8 mouse cellular contexts compared by ENCODE assay signal in genomic region chr2:24950189-24950535, GRCm38 (mm10). TPM values are rescaled to one million over a fixed set of nuclear protein-coding genes. Genes with fewer than 3 reads are reported as not detected.
DNase-seq lines count a peak whose midpoint lies in the region; ATAC-seq and TF ChIP-seq lines count a peak whose summit lies in the region.

No protein-coding gene starts in this region.

- peaks cover 33% of the 10 kb centered on the region for H3K36me3 ChIP-seq in forebrain, postnatal 0 days (ENCODE audit: insufficient read depth)
- H3K36me3 ChIP-seq in liver, embryonic 14.5 days (replicated peaks; ENCODE audit: control insufficient read depth, insufficient read depth, low read depth): peaks cover 33% of the 10 kb centered on the region
- peaks cover 14% of the 10 kb centered on the region for H3K36me3 ChIP-seq in small intestine, adult 2 months (ENCODE audit: control insufficient read depth, insufficient read depth, low read length)

- ATAC-seq in forebrain, postnatal 0 days: no peak; the same call in 1 of the 2 replicates
- ATAC-seq in liver, embryonic 14.5 days (ENCODE audit: insufficient read depth): no peak

- no peak for TF ChIP-seq POLR2A in small intestine, adult 2 months (IDR thresholded peaks at IDR 0.05; ENCODE audit: low read depth, low read length)

- no peaks in the 10 kb centered on the region for H3K9me3 ChIP-seq in forebrain, postnatal 0 days (ENCODE audit: low read length)
- H3K9me3 ChIP-seq in liver, embryonic 14.5 days (ENCODE audit: control insufficient read depth, low read length): no peaks in the 10 kb centered on the region

- TF ChIP-seq CTCF in forebrain, postnatal 0 days (IDR thresholded peaks at IDR 0.05; ENCODE audit: low read depth): no peak
- no peak for TF ChIP-seq CTCF in liver, embryonic 14.5 days (IDR thresholded peaks at IDR 0.05; ENCODE audit: low read depth)
- no peak for TF ChIP-seq CTCF in small intestine, adult 2 months (IDR thresholded peaks at IDR 0.05; ENCODE audit: extremely low read depth, insufficient read length, insufficient replicate concordance, low read depth, low read length)

- peak overlapping the region; percentile 81 for H3K9ac ChIP-seq in forebrain, postnatal 0 days
- H3K9ac ChIP-seq in liver, embryonic 14.5 days (replicated peaks): peak overlapping the region; percentile 87

- WGBS in forebrain, postnatal 0 days: under 1% methylated on average over 31 of the region's 31 CpGs
- under 1% methylated on average over 31 of the region's 31 CpGs for WGBS in liver, embryonic 14.5 days (ENCODE audit: insufficient replicate concordance)
- WGBS in small intestine, adult 2 months: 1% methylated on average over 31 of the region's 31 CpGs

- TF ChIP-seq EP300 in liver, embryonic 14.5 days (IDR thresholded peaks at IDR 0.05; ENCODE audit: low read depth): no peak

- DNase-seq in kidney, postnatal 14 days: peak; percentile 16
- DNase-seq in kidney, adult 18-20 months: no peak
- peak; percentile 60 for DNase-seq in R1 (ENCODE audit: low read depth, low spot score)
- DNase-seq in forebrain, postnatal 0 days: peak; percentile 15
- no peak for DNase-seq in liver, embryonic 14.5 days (ENCODE audit: low read depth in 3 of 3, low spot score in 3 of 3)
- no peak for DNase-seq in layer of hippocampus, postnatal 10 days (ENCODE audit: low spot score in 2 of 2)
- DNase-seq in urinary bladder, postnatal 36 days (ENCODE audit: low spot score in 2 of 2): no peak

- H3K4me1 ChIP-seq in forebrain, postnatal 0 days (ENCODE audit: insufficient read depth): peaks cover 9% of the 10 kb centered on the region
- H3K4me1 ChIP-seq in liver, embryonic 14.5 days (replicated peaks; ENCODE audit: control insufficient read depth in 2 of 2, insufficient read depth in 2 of 2, low read length in 1 of 2): peaks cover 26 to 27% of the 10 kb centered on the region in 2 experiments
- H3K4me1 ChIP-seq in small intestine, adult 2 months (ENCODE audit: control insufficient read depth, insufficient read depth, insufficient read length, low read length): peaks cover 4% of the 10 kb centered on the region; the same call in 1 of the 2 replicates

- peak overlapping the region; percentile 93 for H3K4me2 ChIP-seq in forebrain, postnatal 0 days (ENCODE audit: low read depth)
- H3K4me2 ChIP-seq in liver, embryonic 14.5 days (ENCODE audit: low read depth): peak overlapping the region; percentile 99

- H3K27ac ChIP-seq in forebrain, postnatal 0 days (ENCODE audit: low read depth, low read length): 0 out of 2 replicates have a peak overlapping the region, but pooled peaks have one; percentile 71
- no peak overlapping the region; the same call in 1 of the 2 replicates for H3K27ac ChIP-seq in liver, embryonic 14.5 days
- no peak overlapping the region for H3K27ac ChIP-seq in small intestine, adult 2 months (ENCODE audit: insufficient read depth, low read depth, low read length)

- no peaks in the 10 kb centered on the region for H3K27me3 ChIP-seq in forebrain, postnatal 0 days (ENCODE audit: insufficient read depth, low read length)
- no peaks in the 10 kb centered on the region; the same call in 1 of the 2 replicates for H3K27me3 ChIP-seq in liver, embryonic 14.5 days (ENCODE audit: control insufficient read depth, insufficient read depth, low read length)
- H3K27me3 ChIP-seq in small intestine, adult 2 months (ENCODE audit: control insufficient read depth, insufficient read depth, low read length): no peaks in the 10 kb centered on the region

- H3K4me3 ChIP-seq in forebrain, postnatal 0 days (ENCODE audit: low read depth, low read length): peak overlapping the region; percentile 92
- peak overlapping the region; percentile 91 to 98 for H3K4me3 ChIP-seq in liver, embryonic 14.5 days (ENCODE audit: insufficient read depth in 1 of 2, low read depth in 2 of 2, low read length in 2 of 2)
- peak overlapping the region; percentile 93 for H3K4me3 ChIP-seq in small intestine, adult 2 months (ENCODE audit: low read depth, low read length)

RNA-seq across cellular contexts. Expression of gene Zmynd19, which starts 0.6 kb away (rescaled TPM):
- 34.9 and 39.9 TPM in 2 replicates for total RNA-seq in forebrain, postnatal 0 days (2014; rRNA removed)
- 19.2 and 21.9 TPM in 2 replicates for polyA plus RNA-seq in forebrain, postnatal 0 days (2015; fragmentation: Nextera tagmentation; extraction: Ambion mirVana)
- polyA plus RNA-seq in liver, embryonic 14.5 days (2012; rRNA removed): 10.0 and 16.4 TPM in 2 replicates
- polyA plus RNA-seq in liver, embryonic 14.5 days (2014; fragmentation: Nextera tagmentation; extraction: Ambion mirVana): 10.6 and 12.1 TPM in 2 replicates
- 1.7 and 3.2 TPM in 2 replicates for polyA plus RNA-seq in small intestine, adult 2 months (2012; rRNA removed)
- total RNA-seq in layer of hippocampus, postnatal 10 days (2021): 10 to 100 TPM; 42.0 to 44.2 TPM

RNA-seq across cellular contexts. Expression of gene Dph7, which starts 12.0 kb away (rescaled TPM):
- total RNA-seq in forebrain, postnatal 0 days (2014; rRNA removed): 42.9 and 54.0 TPM in 2 replicates
- 40.8 and 45.1 TPM in 2 replicates for polyA plus RNA-seq in forebrain, postnatal 0 days (2015; fragmentation: Nextera tagmentation; extraction: Ambion mirVana)
- polyA plus RNA-seq in liver, embryonic 14.5 days (2012; rRNA removed): 8.1 and 9.0 TPM in 2 replicates
- polyA plus RNA-seq in liver, embryonic 14.5 days (2014; fragmentation: Nextera tagmentation; extraction: Ambion mirVana): 8.7 and 9.9 TPM in 2 replicates
- 4.1 and 7.1 TPM in 2 replicates for polyA plus RNA-seq in small intestine, adult 2 months (2012; rRNA removed)
- total RNA-seq in layer of hippocampus, postnatal 10 days (2021): 10 to 100 TPM; 24.9 to 29.5 TPM

RNA-seq across cellular contexts. Expression of gene Arrdc1, which starts 15.1 kb away (rescaled TPM):
- total RNA-seq in forebrain, postnatal 0 days (2014; rRNA removed): 44.3 and 44.4 TPM in 2 replicates
- 35.3 and 37.8 TPM in 2 replicates for polyA plus RNA-seq in forebrain, postnatal 0 days (2015; fragmentation: Nextera tagmentation; extraction: Ambion mirVana)
- 20.8 and 29.1 TPM in 2 replicates for polyA plus RNA-seq in liver, embryonic 14.5 days (2012; rRNA removed)
- 10.9 and 14.7 TPM in 2 replicates for polyA plus RNA-seq in liver, embryonic 14.5 days (2014; fragmentation: Nextera tagmentation; extraction: Ambion mirVana)
- 105 and 166 TPM in 2 replicates for polyA plus RNA-seq in small intestine, adult 2 months (2012; rRNA removed)
- total RNA-seq in layer of hippocampus, postnatal 10 days (2021): 10 to 100 TPM; 25.7 to 26.0 TPM

RNA-seq across cellular contexts. Expression of gene Mrpl41, which starts 24.7 kb away (rescaled TPM):
- total RNA-seq in forebrain, postnatal 0 days (2014; rRNA removed): 79.4 and 123 TPM in 2 replicates
- polyA plus RNA-seq in forebrain, postnatal 0 days (2015; fragmentation: Nextera tagmentation; extraction: Ambion mirVana): 174 and 203 TPM in 2 replicates
- 31.9 and 48.1 TPM in 2 replicates for polyA plus RNA-seq in liver, embryonic 14.5 days (2012; rRNA removed)
- 93.6 and 102 TPM in 2 replicates for polyA plus RNA-seq in liver, embryonic 14.5 days (2014; fragmentation: Nextera tagmentation; extraction: Ambion mirVana)
- 9.8 and 14.6 TPM in 2 replicates for polyA plus RNA-seq in small intestine, adult 2 months (2012; rRNA removed)
- total RNA-seq in layer of hippocampus, postnatal 10 days (2021): 10 to 100 TPM; 84.9 to 94.6 TPM

RNA-seq across cellular contexts. Expression of gene Pnpla7, which starts 25.7 kb away (rescaled TPM):
- 5.0 TPM in 2 replicates for total RNA-seq in forebrain, postnatal 0 days (2014; rRNA removed)
- polyA plus RNA-seq in forebrain, postnatal 0 days (2015; fragmentation: Nextera tagmentation; extraction: Ambion mirVana): 2.7 and 3.1 TPM in 2 replicates
- polyA plus RNA-seq in liver, embryonic 14.5 days (2012; rRNA removed): 9.4 and 9.6 TPM in 2 replicates
- 11.0 and 11.3 TPM in 2 replicates for polyA plus RNA-seq in liver, embryonic 14.5 days (2014; fragmentation: Nextera tagmentation; extraction: Ambion mirVana)
- 7.4 and 20.5 TPM in 2 replicates for polyA plus RNA-seq in small intestine, adult 2 months (2012; rRNA removed)
- 10 to 100 TPM; 12.9 to 14.2 TPM for total RNA-seq in layer of hippocampus, postnatal 10 days (2021)

Comparison
In these comparisons a context has a peak if more than half of its experiments do, and no peak if none do; other contexts are left out.
1. DNase-seq: peak in kidney, postnatal 14 days (single experiment), R1 (single experiment) and forebrain, postnatal 0 days (single experiment); none in kidney, adult 18-20 months (single experiment), liver, embryonic 14.5 days (0 of 3), layer of hippocampus, postnatal 10 days (0 of 2) and urinary bladder, postnatal 36 days (0 of 2).
2. Peak in every context shown above with its lines, with median percentiles within 50 percentile points of each other: H3K4me3 ChIP-seq.